Mouse (Mus musculus): Measurements from ENCODE around the gene Glrx3.

DNA sequence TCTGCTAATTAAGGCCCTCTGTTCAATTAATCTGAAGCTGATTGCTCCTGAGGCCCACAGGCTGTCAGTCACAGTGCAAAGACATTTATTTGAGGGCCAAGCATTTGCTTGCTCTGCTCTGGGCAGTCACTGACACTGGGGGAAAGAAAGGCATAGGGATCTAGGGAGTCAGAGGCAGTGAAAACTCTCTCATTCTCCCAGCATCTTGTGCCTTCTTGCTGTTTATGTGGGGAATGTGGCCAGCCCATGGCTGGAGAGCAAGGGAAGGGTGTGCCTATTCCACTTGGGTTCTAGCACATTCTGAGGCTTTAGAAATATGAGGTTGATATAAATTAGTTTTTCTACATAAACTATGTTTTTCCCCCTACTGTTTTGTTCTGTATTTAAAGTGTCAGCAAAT is 80.2 kb downstream of the Glrx3 start:
- TF ChIP-seq CTCF (IDR thresholded peaks at IDR 0.05; ENCODE audit: low read depth) (no peak), EP300 (IDR thresholded peaks at IDR 0.05; ENCODE audit: low read depth) (no peak)

Data from heart, postnatal 0 days (tissue).